Mouse (Mus musculus): ENCODE measurements around the gene Olfr572. TPM values are rescaled to one million over a fixed set of nuclear protein-coding genes. Genes with fewer than 3 reads are reported as not detected.

The Olfr572 gene
- total RNA-seq (2021): not detected

DNA sequence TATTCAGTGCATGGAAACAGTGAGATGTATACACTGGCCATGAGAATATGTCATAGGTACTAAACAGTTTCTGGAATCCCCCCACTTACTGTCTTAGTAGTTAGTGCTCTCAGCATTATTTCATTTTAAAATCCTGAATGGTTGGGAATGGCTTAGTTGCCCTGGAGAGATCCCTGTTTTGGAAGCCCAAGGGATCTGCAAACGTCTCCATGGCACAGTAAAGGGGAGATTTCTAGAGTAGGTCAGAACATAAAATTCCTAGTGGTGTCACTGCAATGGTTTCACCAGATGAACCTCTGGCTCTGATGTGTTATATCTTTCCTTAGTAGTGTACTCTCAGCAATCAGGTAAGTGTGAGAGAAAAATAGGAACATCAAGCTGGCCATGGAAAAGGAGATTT, at the start of gene Olfr572:
Gene Olfr572, plus strand, starts transcription at position 301 of the 400 bp plus-strand sequence.
- DNase-seq: no peak

DNA sequence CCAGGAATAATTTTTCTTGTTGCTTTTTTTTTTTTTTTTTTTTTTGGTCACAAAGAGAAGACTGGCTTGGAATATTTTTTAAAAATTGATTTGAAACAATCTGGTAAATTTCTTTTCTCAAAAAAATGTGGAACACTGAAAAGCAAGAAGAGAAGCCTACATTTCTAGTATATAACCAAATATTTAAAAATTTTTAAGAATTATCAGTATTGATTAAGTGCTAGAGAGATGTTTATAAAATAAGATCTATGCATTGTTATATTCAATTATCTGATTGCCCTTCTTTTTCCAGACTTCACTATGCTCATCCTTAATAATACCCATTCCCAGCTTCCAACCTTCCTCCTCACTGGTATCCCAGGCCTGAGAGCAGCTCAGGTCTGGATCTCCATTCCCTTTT, 47.4 kb upstream of the Olfr572 start, which contains the start of gene Olfr568:
Gene Olfr568, plus strand, starts transcription at position 301 of the 400 bp plus-strand sequence.
- DNase-seq: no peak

DNA sequence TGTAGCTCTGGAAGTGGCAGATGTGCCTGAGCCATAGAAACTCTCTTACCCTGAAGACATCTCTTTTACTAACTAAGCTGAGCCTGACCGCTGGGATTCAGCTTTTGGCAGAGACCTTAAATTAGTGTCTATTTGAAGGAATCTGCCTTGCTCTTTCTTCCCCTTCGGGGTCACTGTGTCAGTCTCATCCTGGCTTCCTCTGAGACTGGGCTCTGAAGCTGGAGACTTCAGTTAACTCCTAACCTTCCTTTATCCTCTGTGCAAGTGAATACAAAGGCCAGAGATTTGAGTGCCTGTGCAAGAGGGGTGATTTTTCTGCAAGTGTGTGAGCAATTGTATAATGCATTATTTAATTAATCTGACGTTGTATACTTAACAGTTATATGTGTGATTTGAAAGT, 33.4 kb upstream of the Olfr572 start, which contains the start of gene Olfr569:
Gene Olfr569, minus strand, starts transcription at position 101 of the 400 bp plus-strand sequence.
- DNase-seq: no peak

- no peak for DNase-seq
These were observed 8.9 kb upstream of the Olfr572 start for GRCm38 (mm10) chr7:102915261-102915660.

- DNase-seq: no peak
These were observed 7.8 kb upstream of the Olfr572 start for GRCm38 (mm10) chr7:102916405-102916804.

GRCm38 (mm10) chr7:102917032-102917875, 7.0 kb upstream of the Olfr572 start, which contains the start of gene Olfr571:
Gene Olfr571, minus strand, starts transcription at chr7:102917536.
- no peak for DNase-seq

- peak; percentile 17 for DNase-seq
These were observed 4.6 kb upstream of the Olfr572 start for GRCm38 (mm10) chr7:102919632-102920031.

DNA sequence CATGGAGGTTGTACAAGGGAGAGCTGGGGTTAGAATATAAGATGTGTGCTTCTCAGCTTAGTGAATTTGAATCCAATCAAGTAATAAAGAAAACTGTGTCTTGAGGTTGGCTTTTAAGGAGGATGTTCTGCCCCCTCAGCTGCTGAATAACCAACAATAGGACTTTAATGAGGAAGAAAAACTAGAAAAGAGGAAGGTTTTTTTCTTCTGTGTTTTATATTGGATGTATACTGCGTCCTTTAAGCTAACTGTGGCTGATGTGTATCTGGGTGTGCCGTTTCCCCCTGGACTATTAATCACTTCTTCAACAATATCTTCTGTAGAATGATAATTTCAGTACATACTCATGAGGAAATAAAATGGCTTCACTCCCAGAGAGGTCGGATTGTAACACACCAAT, 2.9 kb downstream of the Olfr572 start:
- DNase-seq: no peak

GRCm38 (mm10) chr7:102942475-102942874, 18.3 kb downstream of the Olfr572 start, which contains the start of gene Olfr573-ps1:
Gene Olfr573-ps1, minus strand, starts transcription at chr7:102942575.
- DNase-seq: no peak

GRCm38 (mm10) chr7:102943417-102943816, 19.2 kb downstream of the Olfr572 start:
- no peak for DNase-seq

DNA sequence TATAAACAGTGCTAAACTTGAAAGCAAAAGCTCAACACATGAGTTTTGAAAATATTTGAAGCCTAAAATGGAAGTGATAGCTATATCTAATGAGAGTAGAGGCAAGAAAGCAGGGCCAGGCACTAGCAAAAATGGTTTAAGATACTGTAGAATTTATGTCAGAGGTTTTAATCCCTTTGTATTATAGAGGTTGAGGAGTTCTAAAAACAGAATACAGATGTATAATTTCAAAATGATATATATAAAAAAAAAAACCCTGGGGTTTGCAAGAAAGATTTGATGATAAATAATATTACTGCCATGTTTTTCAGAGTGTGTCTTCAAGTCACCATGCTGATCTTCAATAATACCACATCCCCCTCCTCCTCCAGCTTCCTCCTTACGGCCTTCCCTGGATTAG, 24.0 kb downstream of the Olfr572 start, which contains the start of gene Olfr574:
Gene Olfr574, plus strand, starts transcription at position 301 of the 400 bp plus-strand sequence.
- no peak for DNase-seq

GRCm38 (mm10) chr7:102950732-102951131, 26.5 kb downstream of the Olfr572 start:
- DNase-seq: no peak

DNA sequence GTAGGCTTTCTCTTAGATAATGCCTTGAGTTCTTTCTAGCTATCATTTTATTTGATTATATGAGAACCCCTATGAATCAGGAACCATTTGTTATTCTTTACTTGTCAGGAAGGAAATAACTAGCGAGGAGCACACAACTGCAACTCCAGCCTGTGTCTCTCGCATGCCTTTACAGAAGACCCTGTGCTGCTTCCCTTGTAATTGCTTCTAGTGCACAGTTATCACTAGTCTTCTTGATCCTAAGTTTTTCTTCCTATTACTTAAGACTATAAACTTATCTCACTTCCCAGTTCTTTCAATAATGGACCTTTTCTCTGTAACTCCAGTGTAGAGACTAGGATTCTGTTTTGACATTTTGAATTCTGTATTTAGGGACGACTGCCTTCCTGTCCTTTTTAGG, 33.9 kb downstream of the Olfr572 start:
- DNase-seq: no peak

GRCm38 (mm10) chr7:102958593-102958992, 34.4 kb downstream of the Olfr572 start, which contains the start of gene Olfr575:
Gene Olfr575, minus strand, starts transcription at chr7:102958775.
- DNase-seq: no peak

GRCm38 (mm10) chr7:102962360-102962759, 38.2 kb downstream of the Olfr572 start, which contains the start of gene Olfr576:
Gene Olfr576, plus strand, starts transcription at chr7:102962660.
- DNase-seq: no peak

DNA sequence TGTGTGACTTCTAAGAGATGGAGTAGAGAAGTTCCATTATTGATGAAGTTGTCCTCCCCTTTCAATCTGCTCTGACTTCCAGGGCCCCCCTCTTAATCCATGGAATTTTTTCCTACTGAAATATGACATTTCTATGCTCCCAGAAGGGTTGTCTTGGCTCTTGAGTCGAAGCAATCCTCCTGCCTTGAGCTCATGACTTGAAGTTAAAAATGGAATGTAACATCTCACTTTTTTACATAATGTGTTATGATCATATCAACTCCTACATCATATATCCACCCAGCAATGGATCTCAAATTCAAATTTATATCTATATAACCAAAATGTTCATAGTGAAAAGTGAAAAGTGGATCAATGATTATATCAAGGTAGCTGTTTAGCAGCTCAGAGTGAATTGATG, 50.2 kb downstream of the Olfr572 start:
- DNase-seq: no peak

DNA sequence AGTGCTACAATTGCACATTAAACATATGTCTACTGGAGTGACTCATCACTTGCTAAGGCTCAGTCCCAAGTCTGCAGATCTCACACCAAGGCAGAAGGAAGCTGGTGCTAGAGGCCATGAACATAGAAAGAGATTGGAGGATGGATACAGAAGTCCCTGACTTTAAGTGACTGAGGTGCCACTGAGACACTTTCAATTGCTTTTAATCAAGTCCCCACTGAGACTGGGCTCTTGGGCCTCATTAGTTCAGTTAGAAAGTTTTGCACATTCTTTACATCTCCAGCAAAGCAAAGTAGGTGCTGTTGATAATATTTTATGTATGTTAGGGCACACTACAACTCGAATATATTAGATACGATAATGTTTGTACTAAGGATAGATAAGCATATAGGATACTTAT, 51.6 kb downstream of the Olfr572 start, which contains the start of gene Olfr577:
Gene Olfr577, minus strand, starts transcription at position 101 of the 400 bp plus-strand sequence.
- DNase-seq: no peak

Other genes starting within 250 kb of the Olfr572 start
- gene Trim68, start 237.1 kb upstream of the Olfr572 start, total RNA-seq (2021): 1 to 10 TPM; 8.3 to 9.6 TPM
- not detected for gene Olfr557, start 228.5 kb upstream of the Olfr572 start, total RNA-seq (2021)
- gene Olfr558, start 222.2 kb upstream of the Olfr572 start, total RNA-seq (2021): 1 to 10 TPM; 2.9 to 3.1 TPM
- gene Olfr33, start 205.3 kb upstream of the Olfr572 start, total RNA-seq (2021): not detected
- not detected for gene Olfr559, start 196.9 kb upstream of the Olfr572 start, total RNA-seq (2021)
- under 1 TPM; 0.19 to 0.23 TPM for gene Olfr560, start 165.0 kb upstream of the Olfr572 start, total RNA-seq (2021)
- 1 to 10 TPM; 1.1 to 1.4 TPM for gene Olfr78, start 164.9 kb upstream of the Olfr572 start, total RNA-seq (2021)
- not detected for gene Olfr561, start 153.2 kb upstream of the Olfr572 start, total RNA-seq (2021)
- gene Olfr564, start 120.9 kb upstream of the Olfr572 start, total RNA-seq (2021): not detected
- not detected for gene Olfr566, start 65.6 kb upstream of the Olfr572 start, total RNA-seq (2021)
- gene Olfr568, start 47.3 kb upstream of the Olfr572 start, total RNA-seq (2021): not detected
- not detected for gene Olfr569, start 33.5 kb upstream of the Olfr572 start, total RNA-seq (2021)
- not detected for gene Olfr570, start 29.8 kb upstream of the Olfr572 start, total RNA-seq (2021)
- not detected for gene Olfr571, start 6.9 kb upstream of the Olfr572 start, total RNA-seq (2021)
- gene Olfr573-ps1, start 18.2 kb downstream of the Olfr572 start, total RNA-seq (2021): not detected
- not detected for gene Olfr574, start 24.1 kb downstream of the Olfr572 start, total RNA-seq (2021)
- gene Olfr575, start 34.4 kb downstream of the Olfr572 start, total RNA-seq (2021): not detected
- gene Olfr576, start 38.3 kb downstream of the Olfr572 start, total RNA-seq (2021): not detected
- gene Olfr577, start 51.5 kb downstream of the Olfr572 start, total RNA-seq (2021): not detected
- gene Olfr578, start 64.9 kb downstream of the Olfr572 start, total RNA-seq (2021): not detected
- gene Olfr582, start 113.6 kb downstream of the Olfr572 start, total RNA-seq (2021): not detected
- gene Olfr583, start 126.9 kb downstream of the Olfr572 start, total RNA-seq (2021): not detected
- gene Olfr584, start 157.5 kb downstream of the Olfr572 start, total RNA-seq (2021): not detected
- not detected for gene Olfr585, start 173.3 kb downstream of the Olfr572 start, total RNA-seq (2021)
- gene Olfr586, start 201.2 kb downstream of the Olfr572 start, total RNA-seq (2021): not detected
- gene Olfr588-ps1, start 216.5 kb downstream of the Olfr572 start, total RNA-seq (2021): not detected
- gene Olfr589, start 231.9 kb downstream of the Olfr572 start, total RNA-seq (2021): not detected

All from heart, postnatal 4 days (tissue).